Mouse (Mus musculus): ENCODE results near the gene Gm20388.

DNA sequence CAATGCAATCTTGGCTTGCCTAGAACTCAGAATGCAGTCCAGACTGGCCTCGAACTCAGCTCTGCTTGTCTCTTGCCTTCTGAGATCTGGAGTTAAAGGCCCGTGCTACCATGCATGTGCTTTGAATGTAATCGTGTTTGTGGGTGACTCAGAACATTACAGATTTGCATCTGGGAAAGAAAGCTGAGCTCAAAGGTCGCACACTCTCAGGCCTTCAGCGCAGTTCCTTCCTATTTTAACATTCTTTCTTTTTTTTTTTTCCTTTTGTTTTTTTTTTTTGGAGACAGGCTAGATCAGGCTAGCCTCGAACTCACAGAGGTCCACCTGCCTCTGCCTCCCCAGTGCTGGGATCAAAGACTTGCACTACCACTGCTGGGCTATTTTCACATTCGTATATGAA is 3893.9 kb downstream of the Gm20388 start:
- no peak for TF ChIP-seq CTCF (conservative IDR thresholded peaks at IDR 0.05; ENCODE audit: insufficient read depth, insufficient read length, low read depth, low read length)
- no peak for TF ChIP-seq POLR2A (IDR thresholded peaks at IDR 0.05; ENCODE audit: low read depth, low read length)

Measured in kidney, adult 2 months (tissue).